Mouse (Mus musculus) heart, adult 2 months (tissue): ENCODE measurements around the gene Tle2. TPM values are rescaled to one million over a fixed set of nuclear protein-coding genes. Genes with fewer than 3 reads are reported as not detected.

Experiments used
- DNase-seq, 2 experiments: peaks; one replicate each; pipeline ENCODE4 v3.0.0; 2021
- H3K27ac ChIP-seq: fragments of 200-600 bp; 2 replicates; pipeline ENCODE4 v1.8.1; 2022
- H3K27me3 ChIP-seq: fragments of 200-500 bp; 2 replicates; pipeline ENCODE4 v1.6.1; 2012; ENCODE audit warnings: mild to moderate bottlenecking, low read length, inconsistent platforms, mixed read lengths; ENCODE audit not compliant: control insufficient read depth, insufficient read depth
- H3K36me3 ChIP-seq: fragments of 200-500 bp; 2 replicates; pipeline ENCODE4 v1.6.1; 2012; ENCODE audit warnings: low read length, inconsistent platforms; ENCODE audit not compliant: control insufficient read depth, insufficient read depth
- H3K4me1 ChIP-seq: fragments of 200-500 bp; 2 replicates; pipeline ENCODE4 v1.6.1; 2011; ENCODE audit warnings: low read length; ENCODE audit not compliant: control insufficient read depth, insufficient read depth
- H3K4me3 ChIP-seq: fragments of 200-600 bp; 2 replicates; pipeline ENCODE4 v1.8.1; 2022
- H3K79me2 ChIP-seq: fragments of 200-500 bp; replicated peaks from 2 replicates; pipeline ENCODE4 v1.6.1; 2012; ENCODE audit warnings: mild to moderate bottlenecking, inconsistent platforms, low read length, moderate library complexity, mixed read lengths; ENCODE audit not compliant: control insufficient read depth, insufficient read depth
- H3K9ac ChIP-seq: fragments of 200-500 bp; 2 replicates; pipeline ENCODE4 v1.6.1; 2012; ENCODE audit warnings: low read depth, mild to moderate bottlenecking, control low read depth, inconsistent platforms, low read length, mixed read lengths
- CTCF ChIP-seq: fragments of 200-600 bp; IDR thresholded peaks from 2 replicates; pipeline ENCODE4 v1.8.1; 2022; ENCODE audit warnings: antibody characterized with exemption, mild to moderate bottlenecking, moderate library complexity
- EP300 ChIP-seq: fragments of 200-500 bp; IDR thresholded peaks from 2 replicates; pipeline ENCODE4 v1.6.1; 2011; ENCODE audit warnings: low read depth, low read length, control low read depth; ENCODE audit not compliant: insufficient read depth
- POLR2A ChIP-seq: fragments of 200-500 bp; IDR thresholded peaks from 2 replicates; pipeline ENCODE4 v1.6.1; 2011; ENCODE audit warnings: mild to moderate bottlenecking, low read depth, low read length, control low read depth; ENCODE audit not compliant: insufficient read depth
- WGBS: fragments of 180-500 bp; shearing (Covaris S2); methylation state at CpG from one replicate; pipeline ENCODE4 v1.1.7; 2018; 5-methylcytosine and 5-hydroxymethylcytosine counted together
- intact Hi-C: fragments of 180-260 bp; cut with DNase I; formaldehyde crosslinking; loops from one replicate; pipeline ENCODE4 v1.15.1; 2025
- polyA plus RNA-seq: library from polyadenylated mRNA; depleted of rRNA; stranded (reverse); fragments of >200 nt; gene quantifications from 2 replicates; pipeline ENCODE4 v1.2.3, GENCODE M21; 2012
- total RNA-seq, 2 experiments: library from RNA; stranded (reverse); gene quantifications; 2 replicates each; pipeline ENCODE4 v1.2.3; 2021

Gene Tle2
- total and polyA plus RNA-seq, 3 experiments, result 6.8 to 43.8 (median 7.4) TPM

GRCm38 (mm10) chr10:81557491-81557890, 16.9 kb upstream of the Tle2 start:
- H3K79me2 ChIP-seq, result peaks cover 6% of the 10 kb centered on the region; the same call in 1 of the 2 replicates
- no peaks in the 10 kb centered on the region for H3K27me3 ChIP-seq
- no peak overlapping the region for H3K9ac ChIP-seq
- 27% methylated on average over 1 of the region's 1 CpGs for WGBS
- DNase-seq, result no peak
- no peak overlapping the region for H3K4me3 ChIP-seq
- intact Hi-C loops, result loop anchor here (5.0 kb wide), 1 partner anchor 1745 kb away; no protein-coding TSS in a partner anchor
- H3K4me1 ChIP-seq, result peaks cover 5% of the 10 kb centered on the region
- TF ChIP-seq EP300 (no peak), CTCF (no peak), POLR2A (no peak)
- H3K36me3 ChIP-seq, result no peaks in the 10 kb centered on the region
- no peak overlapping the region for H3K27ac ChIP-seq

- intact Hi-C loops, result loop anchor here (1.0 to 5.0 kb wide), 2 partner anchors 12 to 1747 kb away; no protein-coding TSS in a partner anchor
These were observed 15.2 kb upstream of the Tle2 start, which contains the start of gene Aes for GRCm38 (mm10) chr10:81559163-81559626. Gene Aes (plus strand): TSS chr10:81559488.

GRCm38 (mm10) chr10:81559627-81560539, 14.5 kb upstream of the Tle2 start:
- 2% methylated on average over 32 of the region's 36 CpGs for WGBS
- Histone ChIP-seq H3K79me2 (peaks cover 6% of the 10 kb centered on the region; the same call in 1 of the 2 replicates), H3K9ac (peak overlapping the region; percentile 82), H3K27me3 (no peaks in the 10 kb centered on the region), H3K27ac (peak overlapping the region; percentile 97), H3K36me3 (no peaks in the 10 kb centered on the region), H3K4me3 (peak overlapping the region; percentile 88), H3K4me1 (peaks cover 14% of the 10 kb centered on the region)
- DNase-seq, result peak; percentile 83 to 86
- intact Hi-C loops, result loop anchor here (1.0 to 5.0 kb wide), 2 partner anchors 11 to 1748 kb away; no protein-coding TSS in a partner anchor
- peak; percentile 42; the same call in 1 of the 2 replicates for TF ChIP-seq POLR2A
- no peak for TF ChIP-seq EP300

More at GRCm38 (mm10) chr10:81559163-81559626, 15.2 kb upstream of the Tle2 start, which contains the start of gene Aes:
- Histone ChIP-seq H3K79me2 (peaks cover 6% of the 10 kb centered on the region; the same call in 1 of the 2 replicates), H3K9ac (peak within 1 kb of the TSS; percentile 82), H3K4me1 (peaks cover 10% of the 10 kb centered on the region), H3K4me3 (peak within 1 kb of the TSS; percentile 88), H3K36me3 (no peaks in the 10 kb centered on the region), H3K27me3 (no peaks in the 10 kb centered on the region), H3K27ac (peak within 1 kb of the TSS; percentile 97)
- TF ChIP-seq CTCF, result 0 out of 2 replicates have a peak, but pooled peaks have one; percentile 4
- TF ChIP-seq POLR2A, result no peak
- DNase-seq, result peak; percentile 92
- under 1% methylated on average over 28 of the region's 53 CpGs for WGBS

- H3K27ac ChIP-seq, result peak overlapping the region; percentile 97
These were observed 13.5 kb upstream of the Tle2 start for GRCm38 (mm10) chr10:81560719-81561459.

GRCm38 (mm10) chr10:81562411-81562810, 11.9 kb upstream of the Tle2 start:
- intact Hi-C loops, result no loop called here
- Histone ChIP-seq H3K4me3 (no peak overlapping the region), H3K9ac (no peak overlapping the region), H3K27me3 (no peaks in the 10 kb centered on the region), H3K79me2 (peaks cover 6% of the 10 kb centered on the region; the same call in 1 of the 2 replicates), H3K27ac (no peak overlapping the region; the same call in 1 of the 2 replicates), H3K36me3 (no peaks in the 10 kb centered on the region), H3K4me1 (peaks cover 14% of the 10 kb centered on the region)
- TF ChIP-seq EP300 (no peak), POLR2A (no peak), CTCF (no peak)
- 81% methylated on average over 6 of the region's 6 CpGs for WGBS
- no peak for DNase-seq

More at GRCm38 (mm10) chr10:81560719-81561459, 13.5 kb upstream of the Tle2 start:
- no peaks in the 10 kb centered on the region for H3K36me3 ChIP-seq
- intact Hi-C loops, result no loop called here
- H3K4me1 ChIP-seq, result peaks cover 14% of the 10 kb centered on the region
- WGBS, result 7% methylated on average over 16 of the region's 16 CpGs
- peak overlapping the region; percentile 88 for H3K4me3 ChIP-seq
- H3K27me3 ChIP-seq, result no peaks in the 10 kb centered on the region
- H3K79me2 ChIP-seq, result peaks cover 6% of the 10 kb centered on the region; the same call in 1 of the 2 replicates
- DNase-seq, result peak in 1 of 2 experiments; percentile 76
- peak overlapping the region; percentile 82 for H3K9ac ChIP-seq
- TF ChIP-seq EP300, result no peak
- TF ChIP-seq CTCF, result no peak
- TF ChIP-seq POLR2A, result no peak
